Mouse (Mus musculus): ENCODE data around the gene Sgpp1.

Sgpp1 gene

GRCm38 (mm10) chr12:75735246-75736200, at the start of gene Sgpp1:
Sgpp1 (minus strand) TSS chr12:75735729.
- DNase-seq (ENCODE audit: low spot score), result peak; percentile 45

GRCm38 (mm10) chr12:75784271-75784751, 48.8 kb upstream of the Sgpp1 start:
- no peak for DNase-seq (ENCODE audit: low spot score)

DNA sequence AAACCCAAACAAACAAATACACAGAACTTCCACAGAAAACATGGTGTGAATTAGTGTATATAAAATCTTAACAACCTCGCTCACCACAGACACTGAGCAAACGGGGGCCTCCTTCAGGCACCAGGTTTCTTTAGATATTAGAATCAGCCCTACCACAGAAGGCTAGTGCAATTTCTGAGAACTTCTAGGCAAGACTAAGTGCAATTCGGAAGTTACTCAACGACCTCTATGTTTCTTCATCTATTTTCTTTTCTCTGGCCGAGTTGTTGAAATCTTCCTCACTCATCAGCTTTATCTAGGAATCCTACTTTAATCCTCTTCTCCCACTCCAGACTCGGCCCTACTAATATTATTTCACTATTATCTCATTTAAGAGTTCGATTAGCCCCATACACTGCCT, 46.5 kb upstream of the Sgpp1 start:
- DNase-seq (ENCODE audit: low spot score), result no peak

DNA sequence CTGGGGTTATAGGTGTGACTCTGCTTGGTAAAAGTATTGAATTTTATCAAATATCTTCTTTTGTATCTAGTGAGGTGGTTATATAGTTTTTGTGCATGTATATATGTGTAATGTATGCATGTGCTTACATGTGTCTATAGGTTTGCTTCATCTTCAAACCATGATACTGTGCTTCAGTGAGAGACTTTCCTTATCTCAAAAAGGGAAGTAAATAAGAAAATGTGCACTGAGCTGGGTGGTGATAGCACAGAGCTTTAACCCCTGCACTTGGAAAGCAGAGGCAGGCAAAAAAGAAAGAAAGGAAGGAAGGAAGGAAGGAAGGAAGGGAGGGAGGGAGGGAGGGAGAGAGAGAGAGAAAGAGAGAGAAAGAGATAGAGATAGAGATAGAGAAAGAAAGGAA, 45.9 kb upstream of the Sgpp1 start:
- no peak for DNase-seq (ENCODE audit: low spot score)

DNA sequence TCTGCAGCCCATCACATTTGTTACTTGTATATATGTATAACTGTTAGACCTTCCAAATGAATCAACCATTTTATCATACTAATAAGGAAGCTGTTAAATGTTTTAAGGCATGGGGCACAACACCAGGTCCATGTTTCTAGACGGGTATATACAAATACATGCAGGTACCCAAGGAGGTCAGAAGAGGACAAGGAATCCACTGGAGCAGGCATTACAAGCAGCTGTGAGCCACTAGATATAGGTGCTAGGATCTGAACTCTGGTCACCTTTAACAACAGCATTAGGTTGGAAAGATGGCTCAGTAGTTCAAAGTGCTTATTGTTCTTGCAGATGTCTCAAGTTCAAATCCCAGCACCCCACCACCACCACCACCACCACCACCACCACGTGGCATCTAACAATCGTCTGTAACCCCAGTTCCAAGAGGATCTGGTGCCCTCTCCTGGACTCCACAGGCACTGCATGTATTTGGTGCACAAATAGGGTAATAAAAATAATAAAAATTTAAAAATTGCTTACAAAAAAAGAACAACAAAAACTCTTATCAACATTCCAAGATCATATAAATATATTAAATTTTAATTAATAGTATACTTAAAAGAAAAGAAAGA, 37.0 kb upstream of the Sgpp1 start:
- no peak for DNase-seq (ENCODE audit: low spot score)

GRCm38 (mm10) chr12:75771410-75771809, 35.9 kb upstream of the Sgpp1 start:
- no peak for DNase-seq (ENCODE audit: low spot score)

DNA sequence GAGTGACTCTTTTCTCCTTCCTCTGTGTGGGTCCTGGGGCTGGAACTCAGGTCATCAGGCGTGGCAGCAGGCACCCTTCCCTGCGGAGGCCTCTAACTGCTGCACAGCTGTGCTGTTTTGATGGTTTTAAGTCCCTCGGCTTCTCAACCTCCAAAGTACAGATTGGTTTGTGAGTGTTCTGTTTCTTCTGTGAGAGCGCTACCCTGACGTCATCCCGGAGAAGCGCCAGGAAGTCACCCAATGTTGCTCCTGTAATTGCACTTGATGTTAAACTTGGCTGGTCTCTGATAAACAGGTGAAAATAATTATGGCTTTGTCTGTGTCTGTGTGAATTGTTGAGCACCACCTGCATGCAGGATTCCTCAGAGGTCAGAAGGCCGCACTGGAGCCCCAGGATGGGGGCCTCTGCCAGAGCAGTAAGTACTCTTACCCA, 31.4 kb upstream of the Sgpp1 start:
- no peak for DNase-seq (ENCODE audit: low spot score)

- DNase-seq (ENCODE audit: low spot score), result no peak
Measured at GRCm38 (mm10) chr12:75766395-75766794, 30.9 kb upstream of the Sgpp1 start.

DNA sequence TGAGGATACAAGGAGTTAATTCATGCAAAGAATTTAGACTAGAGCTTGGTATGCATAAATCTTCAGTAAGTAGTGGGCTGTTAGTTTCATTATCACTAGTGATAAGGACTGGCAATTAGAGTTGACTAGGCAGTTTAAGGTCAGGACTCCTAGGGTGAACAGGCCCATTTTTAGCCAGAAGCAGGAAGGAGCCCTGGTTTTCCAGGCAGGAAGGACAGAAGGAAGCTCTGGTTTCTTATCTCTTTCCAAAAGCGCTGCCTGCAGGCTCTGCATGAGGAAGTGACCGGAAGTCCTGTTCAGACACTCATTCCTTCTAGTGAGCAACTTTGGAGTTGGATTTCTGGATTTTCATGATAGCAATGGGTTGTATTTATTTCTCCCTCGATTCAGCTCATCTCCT, 30.2 kb upstream of the Sgpp1 start:
- DNase-seq (ENCODE audit: low spot score), result no peak

- DNase-seq (ENCODE audit: low spot score), result no peak
Measured at GRCm38 (mm10) chr12:75756387-75756786, 20.9 kb upstream of the Sgpp1 start.

DNA sequence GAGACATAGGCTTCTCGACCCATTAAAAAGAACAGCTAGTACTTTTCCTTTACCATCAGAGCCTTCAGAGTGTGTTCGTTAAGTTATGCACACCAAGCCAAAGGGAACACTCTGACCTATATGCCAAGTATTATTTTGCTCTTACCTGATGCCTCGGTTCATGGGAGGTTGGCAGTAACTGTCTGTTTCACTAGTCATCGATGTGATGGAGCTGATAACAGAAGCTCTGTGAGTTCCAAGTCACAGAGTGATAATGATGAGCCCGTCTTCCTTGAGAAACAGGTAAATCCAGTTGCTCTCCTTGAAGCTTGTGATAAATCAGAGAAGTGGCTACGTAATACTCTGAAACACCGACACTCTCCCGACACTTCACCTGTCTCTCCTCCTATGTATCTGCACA, 18.2 kb upstream of the Sgpp1 start:
- DNase-seq (ENCODE audit: low spot score), result no peak

DNA sequence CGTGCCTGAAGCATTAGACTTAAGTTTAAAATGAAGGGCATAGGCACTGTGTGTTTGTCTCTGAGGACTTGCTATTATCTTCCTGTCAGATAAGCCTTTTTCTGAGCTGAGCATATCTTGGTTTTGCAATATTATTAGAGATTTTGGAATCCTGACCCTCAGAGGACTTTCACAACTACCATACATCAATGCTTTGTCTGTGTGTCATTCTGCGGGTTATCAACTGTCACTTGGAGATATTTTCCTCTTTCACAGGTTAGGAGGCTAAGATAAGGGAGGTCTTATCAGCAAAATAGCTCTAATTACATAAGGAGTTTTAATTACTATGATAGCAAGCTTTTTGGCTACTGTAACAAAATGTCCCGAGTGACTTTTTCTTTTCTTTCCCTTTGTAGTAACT, 16.5 kb upstream of the Sgpp1 start:
- no peak for DNase-seq (ENCODE audit: low spot score)

GRCm38 (mm10) chr12:75748574-75748973, 13.0 kb upstream of the Sgpp1 start:
- DNase-seq (ENCODE audit: low spot score), result no peak

GRCm38 (mm10) chr12:75745697-75746290, 10.3 kb upstream of the Sgpp1 start:
- no peak for DNase-seq (ENCODE audit: low spot score)

DNA sequence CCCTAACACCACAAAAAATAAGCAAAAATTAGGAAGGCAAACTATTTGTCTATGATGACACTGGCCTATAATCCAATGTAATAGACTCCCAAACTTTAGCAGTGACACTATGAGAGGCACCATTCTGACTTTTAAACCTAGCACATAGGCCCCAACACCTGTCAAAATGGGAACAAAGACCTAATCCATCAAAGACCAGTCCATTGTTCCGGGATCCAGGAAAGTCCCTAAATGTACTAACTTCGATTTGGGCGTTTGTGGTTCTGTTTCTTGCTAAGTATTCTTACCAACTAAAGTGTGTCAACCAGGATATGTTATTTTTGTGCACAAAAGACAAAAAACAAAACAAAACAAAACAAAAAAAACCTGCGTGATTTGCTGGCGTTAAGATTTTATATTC, 6.6 kb upstream of the Sgpp1 start:
- DNase-seq (ENCODE audit: low spot score), result no peak

GRCm38 (mm10) chr12:75741273-75741672, 5.7 kb upstream of the Sgpp1 start:
- no peak for DNase-seq (ENCODE audit: low spot score)

DNA sequence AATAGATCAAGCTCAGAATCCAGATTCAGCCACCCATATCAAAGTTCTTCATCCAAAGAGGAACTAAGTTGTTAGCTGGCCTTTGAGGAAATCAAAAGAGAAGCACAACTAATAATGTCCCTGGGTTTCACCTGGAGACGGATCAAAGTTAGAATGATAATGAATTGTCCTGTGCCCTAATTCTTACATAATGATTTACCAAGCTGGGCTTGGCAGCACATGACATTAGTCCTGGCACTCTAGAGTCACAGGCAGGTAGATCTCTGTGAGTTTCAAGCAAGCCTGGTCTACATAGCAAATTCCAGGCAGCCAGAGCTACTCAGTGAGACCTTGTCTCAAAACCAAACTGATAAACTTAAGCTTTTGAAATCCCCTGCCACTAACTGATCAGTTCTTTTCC, 4.9 kb upstream of the Sgpp1 start:
- DNase-seq (ENCODE audit: low spot score), result no peak

DNA sequence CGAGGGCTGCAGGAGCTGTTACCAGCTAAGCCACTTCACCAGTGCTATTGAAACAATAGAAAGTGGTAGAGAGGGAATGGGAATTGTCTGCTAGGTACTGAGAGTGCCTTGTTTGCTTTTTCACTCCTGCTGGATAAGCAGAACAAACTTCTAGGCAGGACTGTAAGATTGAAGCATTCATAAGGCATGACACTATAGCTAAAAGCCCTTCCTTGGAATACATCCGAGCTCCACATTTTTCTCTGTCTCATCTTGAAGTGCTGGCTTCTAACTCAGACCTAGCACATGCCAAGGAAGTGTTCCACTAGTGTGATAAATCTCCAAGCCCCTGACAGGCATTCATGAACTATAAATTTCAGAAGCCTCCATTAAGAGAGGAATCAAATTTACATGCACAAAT, 4.1 kb upstream of the Sgpp1 start:
- DNase-seq (ENCODE audit: low spot score), result no peak

GRCm38 (mm10) chr12:75736296-75736695, 767 bp upstream of the Sgpp1 start:
- DNase-seq (ENCODE audit: low spot score), result no peak

DNA sequence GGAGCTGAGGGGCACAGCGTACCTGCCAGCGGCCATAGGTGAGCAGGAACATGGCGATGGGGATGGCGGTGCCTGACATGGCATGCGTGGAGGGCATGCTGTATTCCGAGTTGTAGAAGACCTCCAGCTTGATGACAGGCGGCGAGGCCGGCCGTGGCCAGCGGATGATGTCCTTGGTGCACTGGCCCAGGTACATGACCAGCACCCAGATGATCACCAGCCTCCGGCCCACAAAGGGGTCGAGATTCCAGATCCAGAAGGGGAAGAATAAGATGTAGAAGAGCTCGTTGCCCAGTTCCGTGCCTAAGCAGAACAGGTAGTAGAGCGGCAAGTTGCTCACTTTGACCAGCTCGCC, 661 bp downstream of the Sgpp1 start:
- no peak for DNase-seq (ENCODE audit: low spot score)

DNA sequence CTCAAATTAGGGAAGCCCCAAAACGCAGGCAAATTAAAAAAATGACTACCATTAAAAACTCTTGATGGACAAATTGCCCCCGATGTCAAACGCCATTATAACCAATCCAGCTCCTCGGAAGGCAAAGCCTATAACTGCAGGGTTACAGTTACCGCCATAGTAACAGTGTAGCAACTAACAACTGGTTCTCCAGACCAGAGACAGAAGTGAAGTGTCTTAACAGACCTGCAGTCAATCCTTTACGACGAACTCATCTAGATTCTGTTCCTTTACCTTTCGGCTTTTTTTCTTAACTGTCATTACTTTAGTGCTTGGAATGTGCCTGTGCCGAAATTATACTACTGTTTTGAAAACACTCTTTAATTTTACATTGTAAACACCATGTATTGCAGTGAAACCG, 1.4 kb downstream of the Sgpp1 start:
- DNase-seq (ENCODE audit: low spot score), result no peak

- DNase-seq (ENCODE audit: low spot score), result no peak
Measured at GRCm38 (mm10) chr12:75733331-75734070, 2.0 kb downstream of the Sgpp1 start.
